Mouse (Mus musculus) layer of hippocampus, adult 9-11 months (tissue): Measurements from ENCODE around the gene Cplx1.
"Not testable (repeated sequence)": the region's sequence is repeated elsewhere in the genome, so short reads cannot be mapped to it uniquely, and the experiment has no call there.

Experiments
- DNase-seq: peaks from one replicate; pipeline ENCODE4 v3.0.0; 2022

Cplx1 gene

DNA sequence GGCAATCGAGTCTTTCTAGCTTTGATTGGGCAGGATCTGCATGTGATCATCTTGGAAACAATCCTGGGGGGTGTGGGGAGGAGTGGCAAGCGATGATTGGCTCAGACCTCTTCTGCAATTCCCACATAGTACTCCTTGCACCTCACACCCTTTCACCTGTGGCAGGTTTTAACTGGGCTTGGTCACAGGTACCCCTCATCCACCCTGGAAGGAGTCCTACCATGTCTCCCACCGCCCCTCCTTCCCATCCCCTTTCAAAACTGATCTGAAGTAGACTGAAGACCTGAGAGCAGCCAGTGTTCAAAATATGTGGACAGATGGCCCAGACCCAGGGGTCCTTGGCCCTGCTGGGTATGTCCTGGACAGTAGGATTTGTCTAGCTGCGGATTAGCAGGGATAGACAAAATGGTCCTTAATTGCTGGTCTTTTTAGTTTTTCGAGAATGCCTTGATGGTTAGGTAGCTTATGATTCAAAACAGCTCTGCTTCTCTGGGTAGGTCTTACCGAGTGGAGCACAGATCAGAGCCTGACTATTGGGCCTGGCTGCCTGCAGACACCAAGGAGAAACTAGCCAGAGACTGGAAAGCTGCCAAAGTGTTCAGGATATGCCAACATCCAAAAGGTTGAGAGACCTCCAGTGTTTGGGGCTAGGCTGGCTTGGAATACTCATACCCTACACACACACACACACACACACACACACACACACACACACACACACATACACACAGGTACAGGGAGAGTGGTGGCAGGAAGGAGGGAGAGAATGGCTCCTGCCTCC lies 34.1 kb downstream of the Cplx1 start:
- no peak for DNase-seq

GRCm38 (mm10) chr5:108502286-108502685 lies 47.5 kb downstream of the Cplx1 start:
- DNase-seq: no peak

GRCm38 (mm10) chr5:108501573-108501972 lies 48.3 kb downstream of the Cplx1 start:
- no peak for DNase-seq

DNA sequence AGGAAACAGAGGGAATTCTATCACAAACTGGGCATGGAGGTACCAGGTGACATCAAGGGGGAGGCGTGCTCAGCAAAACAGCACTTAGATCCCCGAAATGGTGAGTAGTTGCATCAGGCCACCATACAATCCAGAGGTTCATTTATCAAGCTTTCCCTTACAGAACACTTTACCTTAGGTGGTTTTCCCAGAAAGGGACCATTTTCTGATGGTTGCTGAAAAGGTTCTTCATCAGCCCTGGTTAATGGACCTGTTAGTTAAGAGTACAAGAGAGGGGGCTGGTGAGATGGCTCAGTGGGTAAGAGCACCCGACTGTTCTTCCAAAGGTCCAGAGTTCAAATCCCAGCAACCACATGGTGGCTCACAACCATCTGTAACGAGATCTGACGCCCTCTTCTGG lies 63.7 kb downstream of the Cplx1 start:
- DNase-seq: not testable (repeated sequence)

DNA sequence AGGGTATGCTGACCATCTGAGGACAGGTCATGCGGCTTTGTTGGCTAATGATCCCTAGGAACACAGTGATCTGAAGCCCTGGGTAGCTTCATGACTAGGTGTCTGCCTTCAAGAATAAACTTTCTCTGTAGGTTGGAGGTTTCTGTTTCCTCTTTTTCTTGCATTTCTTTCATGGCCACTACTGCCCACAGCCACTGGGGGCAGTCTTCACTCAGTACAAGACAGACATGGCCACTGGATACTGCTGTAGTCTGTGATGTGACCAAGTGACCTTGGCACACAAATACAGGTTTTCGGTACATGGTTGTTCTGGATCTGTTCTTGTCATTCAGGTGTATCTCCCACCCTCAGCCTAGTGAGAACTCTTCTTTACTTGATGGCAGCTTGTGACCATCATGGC lies 64.6 kb downstream of the Cplx1 start:
- DNase-seq: no peak

GRCm38 (mm10) chr5:108483006-108483405 lies 66.8 kb downstream of the Cplx1 start:
- no peak for DNase-seq

- peak; percentile 61 for DNase-seq
These were observed 73.8 kb downstream of the Cplx1 start for GRCm38 (mm10) chr5:108475977-108476376.

GRCm38 (mm10) chr5:108473737-108474136 lies 76.1 kb downstream of the Cplx1 start:
- DNase-seq: no peak

DNA sequence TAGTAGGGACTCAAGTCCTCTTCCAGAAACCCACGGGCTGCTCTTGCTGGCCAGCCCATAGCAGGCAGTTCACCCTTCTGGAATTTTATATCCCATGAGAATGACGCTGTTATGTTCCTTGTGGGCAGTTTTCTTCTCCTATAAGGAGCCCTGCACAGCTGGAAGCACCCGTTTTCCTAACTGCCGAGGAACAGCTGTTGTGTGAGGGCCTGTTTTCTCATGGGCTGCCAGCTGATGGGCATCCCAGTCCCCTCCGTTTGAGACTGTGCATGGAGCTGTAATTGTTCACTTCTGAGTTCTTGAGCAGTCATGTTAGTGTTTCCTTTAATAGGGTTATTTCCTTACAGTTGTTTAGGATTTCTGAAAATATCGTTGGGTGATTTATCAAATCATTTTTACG lies 80.2 kb downstream of the Cplx1 start:
- DNase-seq: no peak
